Mouse (Mus musculus): ENCODE data around the gene Lrrc4b. TPM values are rescaled to one million over a fixed set of nuclear protein-coding genes. Genes with fewer than 3 reads are reported as not detected.
A peak's percentile ranks its signal among the peaks of the same experiment; 100 is the strongest.

Gene Lrrc4b
- 10 to 100 TPM; 50.2 to 51.9 TPM for total RNA-seq (2021)

DNA sequence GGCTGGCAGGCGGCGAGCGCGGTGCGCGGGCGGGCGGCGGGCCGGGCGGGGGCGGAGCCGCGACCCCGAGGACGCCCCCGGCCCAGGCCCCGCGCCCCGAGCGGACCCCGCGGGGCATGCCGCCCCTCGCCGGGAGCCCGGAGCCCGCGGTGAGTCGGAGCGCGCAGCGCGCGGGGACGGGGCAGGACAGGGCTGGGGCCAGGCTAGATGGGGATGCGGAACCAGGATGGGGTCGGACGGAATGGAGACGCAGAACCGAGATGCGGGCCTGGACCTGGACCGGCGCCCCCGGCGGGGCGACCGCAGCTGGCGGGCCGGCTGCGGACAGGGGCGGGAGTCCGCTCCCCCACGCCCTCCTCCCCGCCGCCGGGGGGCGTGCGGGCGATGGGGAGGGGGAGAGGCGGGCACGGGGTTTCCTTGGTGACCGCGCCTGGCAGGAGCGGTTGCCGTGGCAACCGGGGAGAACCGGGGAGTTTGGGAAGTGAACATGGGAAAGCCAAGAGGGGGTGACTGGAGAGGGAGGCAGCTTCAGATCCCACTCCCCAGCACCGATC lies at the start of gene Lrrc4b:
Gene Lrrc4b (plus strand): TSS at position 51 of the 554 bp plus-strand sequence.
- DNase-seq = no peak

DNA sequence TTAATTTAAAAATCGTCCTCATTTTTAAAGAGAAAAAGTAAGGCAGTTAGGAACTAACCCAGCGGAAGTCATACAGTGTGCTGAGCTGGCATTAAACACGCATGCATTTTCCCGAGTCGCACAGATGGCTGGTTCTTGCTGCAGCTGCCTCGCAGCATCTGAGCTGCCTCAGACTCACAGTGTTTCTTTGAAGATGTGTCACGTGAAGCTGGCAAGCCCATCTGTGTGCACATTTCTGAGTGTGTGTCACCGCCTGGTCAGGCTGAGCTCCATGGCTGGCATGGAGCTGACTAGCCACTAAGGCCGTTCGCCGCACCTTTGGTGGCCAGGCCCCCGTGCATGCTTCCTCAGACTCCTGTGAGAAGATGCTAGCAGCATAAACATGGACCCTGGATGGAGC lies 46.3 kb upstream of the Lrrc4b start:
- DNase-seq = no peak

DNA sequence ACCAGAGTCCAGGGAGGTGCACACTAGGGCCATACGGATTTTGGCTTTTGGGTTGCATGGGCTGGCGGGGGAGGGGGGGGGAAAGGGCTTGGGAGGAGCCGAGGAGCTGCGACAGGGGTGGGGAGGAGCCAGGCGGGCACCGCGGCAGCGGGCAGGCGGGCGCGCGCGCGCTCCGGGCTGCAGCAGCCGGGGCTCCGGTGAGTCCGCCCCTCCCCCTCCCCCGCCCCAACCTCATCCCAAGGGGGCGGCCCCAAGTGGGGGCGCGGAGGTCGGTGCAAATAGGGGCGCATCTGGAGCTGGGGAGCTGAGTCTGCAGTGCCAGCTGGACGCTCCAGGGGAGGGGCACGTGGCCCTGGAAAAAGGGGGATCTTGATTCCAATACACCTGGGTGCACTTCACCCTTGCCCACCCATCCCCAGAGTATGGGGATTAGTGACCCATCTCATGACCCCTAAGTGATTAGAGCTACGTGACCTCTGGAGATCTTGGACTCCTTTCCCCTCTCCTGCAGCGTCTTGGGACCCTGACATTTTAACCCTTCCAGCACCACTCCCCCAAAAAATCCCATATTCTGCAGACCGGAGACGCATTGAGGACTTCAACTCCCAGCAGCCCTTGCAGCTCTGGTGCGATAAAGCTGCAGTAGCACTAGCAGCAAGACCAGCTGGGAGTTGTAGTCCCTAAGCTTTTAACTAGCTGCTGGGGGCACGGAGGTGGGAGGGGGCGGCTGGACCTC lies 44.7 kb upstream of the Lrrc4b start, which contains the start of gene Syt3:
Gene Syt3 (plus strand): TSS at position 123 of the 736 bp plus-strand sequence.
- peak; percentile 59 for DNase-seq

GRCm38 (mm10) chr7:44384716-44385059 lies 44.1 kb upstream of the Lrrc4b start:
- no peak for DNase-seq

DNA sequence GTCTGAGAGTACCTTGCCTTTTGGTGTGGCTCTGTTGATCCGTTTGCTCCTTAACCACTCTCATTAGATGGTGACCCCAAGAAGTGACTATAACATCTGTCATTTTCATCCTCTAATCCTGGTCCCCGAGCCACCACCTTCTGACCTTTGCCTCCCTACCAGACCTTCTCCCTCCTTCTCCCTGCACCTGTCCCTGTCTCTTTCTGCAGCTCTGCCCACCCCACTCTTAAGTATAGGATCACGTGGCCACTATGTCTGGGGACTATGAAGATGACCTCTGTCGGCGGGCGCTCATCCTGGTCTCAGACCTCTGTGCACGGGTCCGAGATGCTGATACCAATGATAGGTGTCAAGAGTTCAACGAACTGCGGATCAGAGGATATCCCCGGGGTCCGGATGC lies 43.1 kb upstream of the Lrrc4b start, which contains the start of gene 1700008O03Rik:
Gene 1700008O03Rik (minus strand): TSS at position 101 of the 400 bp plus-strand sequence.
- DNase-seq = no peak

DNA sequence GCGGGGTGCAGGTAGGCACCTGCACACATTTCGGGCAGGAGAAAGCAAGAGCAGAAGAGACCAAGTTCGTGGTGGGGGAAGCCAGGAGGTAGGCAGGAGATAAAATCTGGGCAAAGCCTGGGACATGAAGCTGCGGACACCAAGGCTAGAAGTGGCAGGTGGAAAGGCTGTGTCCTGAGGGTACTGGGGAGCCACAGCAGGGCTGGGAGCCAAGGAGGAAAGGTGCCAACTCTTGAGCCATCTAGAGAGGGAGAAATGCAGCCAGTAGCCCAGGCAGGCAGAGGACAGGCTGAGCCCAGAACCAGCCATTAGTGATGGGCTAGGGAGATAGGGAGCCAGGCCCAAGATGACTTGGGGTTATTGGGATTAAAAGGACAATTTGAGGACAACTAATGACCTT lies 37.0 kb upstream of the Lrrc4b start:
- DNase-seq = no peak

DNA sequence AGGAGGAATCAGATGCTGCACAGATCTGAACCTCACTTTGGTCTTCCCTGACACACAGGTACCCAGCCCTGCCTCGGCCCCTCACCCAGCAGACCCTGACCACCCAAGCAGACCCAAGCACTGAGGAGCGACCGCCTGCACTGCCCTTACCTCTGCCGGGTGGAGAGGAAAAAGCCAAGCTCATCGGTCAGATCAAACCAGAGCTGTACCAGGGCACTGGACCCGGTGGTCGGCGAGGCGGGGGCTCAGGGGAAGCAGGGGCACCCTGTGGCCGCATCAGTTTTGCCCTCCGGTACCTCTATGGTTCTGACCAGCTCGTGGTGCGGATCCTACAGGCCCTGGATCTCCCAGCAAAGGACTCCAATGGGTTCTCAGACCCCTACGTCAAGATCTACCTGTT lies 36.5 kb upstream of the Lrrc4b start:
- no peak for DNase-seq

DNA sequence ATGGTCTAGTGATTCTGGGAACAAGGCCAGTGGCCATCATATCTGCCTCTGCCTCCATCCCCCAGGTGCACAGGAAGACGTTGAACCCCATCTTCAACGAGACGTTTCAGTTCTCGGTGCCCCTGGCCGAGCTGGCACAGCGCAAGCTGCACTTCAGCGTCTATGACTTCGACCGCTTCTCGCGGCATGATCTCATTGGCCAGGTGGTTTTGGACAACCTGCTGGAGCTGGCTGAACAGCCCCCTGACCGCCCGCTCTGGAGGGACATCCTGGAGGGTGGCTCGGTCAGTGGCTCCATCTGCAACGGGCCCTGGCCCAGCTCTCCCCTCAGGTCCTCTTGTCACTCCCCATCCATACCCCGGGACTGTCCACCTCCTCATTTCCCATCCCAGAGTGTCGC lies 35.5 kb upstream of the Lrrc4b start:
- DNase-seq = no peak

GRCm38 (mm10) chr7:44398570-44398969 lies 30.2 kb upstream of the Lrrc4b start:
- peak; percentile 78 for DNase-seq

DNA sequence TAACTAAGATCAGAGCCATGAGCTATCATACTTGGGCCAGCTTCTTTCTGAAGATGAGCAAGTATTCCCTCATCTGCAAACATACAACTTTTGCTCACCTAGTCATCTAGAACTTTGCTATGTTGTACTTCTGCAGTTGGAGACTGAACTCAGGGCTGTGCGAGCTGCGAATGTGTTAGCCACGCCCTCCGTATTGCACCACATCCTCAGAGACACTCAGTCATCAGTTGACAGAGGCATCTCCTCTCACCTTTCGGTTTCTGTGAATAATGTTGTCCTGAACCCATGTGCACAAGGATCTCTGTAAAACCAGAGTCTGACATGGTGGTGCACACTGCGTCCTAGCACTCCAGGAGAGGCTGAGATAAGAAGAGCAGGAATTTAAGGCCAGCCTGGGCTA lies 27.1 kb upstream of the Lrrc4b start:
- no peak for DNase-seq

GRCm38 (mm10) chr7:44405346-44406014 lies 23.3 kb upstream of the Lrrc4b start:
- DNase-seq = peak; percentile 87

- no peak for DNase-seq
These were observed 22.8 kb upstream of the Lrrc4b start for GRCm38 (mm10) chr7:44406015-44406355.

- no peak for DNase-seq
These were observed 17.7 kb upstream of the Lrrc4b start for GRCm38 (mm10) chr7:44411144-44411543.

GRCm38 (mm10) chr7:44413307-44413706 lies 15.5 kb upstream of the Lrrc4b start:
- no peak for DNase-seq

DNA sequence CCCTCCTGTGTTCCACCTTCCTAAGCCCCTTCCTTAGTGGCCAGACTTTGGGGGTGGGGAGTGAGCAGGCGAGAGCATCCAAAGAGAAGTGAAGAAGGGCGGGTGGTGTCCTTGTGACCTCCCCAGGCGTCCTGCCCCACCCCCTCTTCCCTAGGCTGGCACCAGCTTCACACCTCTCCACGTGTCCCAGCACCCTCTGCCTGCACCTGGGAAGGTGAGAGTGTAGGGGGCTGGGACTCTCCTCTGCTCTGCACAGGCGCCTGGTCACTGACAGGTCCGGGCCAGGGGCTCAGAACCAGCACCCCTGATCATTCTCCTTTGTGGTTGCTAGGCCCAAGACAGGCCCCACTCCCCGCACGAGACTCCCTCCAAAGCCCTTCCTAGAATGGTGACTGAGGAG lies 1.2 kb upstream of the Lrrc4b start:
- DNase-seq = no peak

- no peak for DNase-seq
These were observed 457 bp upstream of the Lrrc4b start for GRCm38 (mm10) chr7:44428171-44428950.

DNA sequence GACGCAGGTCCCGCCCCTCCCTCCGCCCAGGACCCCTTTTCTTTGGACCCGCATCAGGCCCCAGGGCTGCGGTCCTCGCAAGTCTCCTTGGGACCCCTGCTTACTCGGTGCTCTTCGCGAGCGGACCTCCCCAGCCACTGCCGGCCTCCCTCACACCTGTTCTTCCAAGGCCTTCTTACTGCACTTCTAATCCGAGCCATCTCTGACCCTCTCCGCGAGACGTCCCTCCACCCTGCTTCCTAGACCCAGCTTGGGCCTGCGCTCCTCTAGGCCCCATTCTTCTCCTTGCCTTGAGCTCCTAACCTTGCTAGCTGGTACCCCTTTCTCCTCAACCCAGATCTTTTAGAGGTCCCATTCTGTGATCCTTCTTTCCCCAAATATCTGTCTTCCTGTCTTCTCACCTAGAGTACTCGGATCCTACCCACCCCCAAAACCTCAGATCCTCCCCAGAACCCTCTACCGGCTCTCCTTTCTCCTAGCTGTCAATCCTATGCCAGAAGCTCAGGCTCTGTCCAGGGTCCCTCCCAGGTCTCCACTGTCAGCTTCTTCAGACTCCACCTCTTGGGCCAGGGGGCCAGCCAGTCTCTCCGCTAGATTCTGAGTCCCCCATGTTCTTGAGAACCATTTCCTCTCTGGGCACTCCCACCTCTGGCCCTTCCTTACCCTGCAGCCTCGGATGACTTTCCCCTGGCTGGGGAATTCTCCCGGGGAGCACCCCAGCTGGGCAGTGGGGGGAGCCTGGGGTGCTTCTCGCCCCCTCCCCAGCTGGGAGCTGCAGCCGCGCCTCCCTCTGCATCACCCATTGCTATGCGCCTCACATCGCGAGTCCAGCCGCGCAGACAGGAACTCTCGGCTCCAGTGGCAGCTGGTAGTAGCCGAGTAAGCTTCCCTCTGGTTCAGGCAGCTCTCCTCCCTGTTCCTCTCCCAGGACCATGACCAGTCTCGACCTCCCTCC lies 993 bp downstream of the Lrrc4b start:
- DNase-seq = no peak

DNA sequence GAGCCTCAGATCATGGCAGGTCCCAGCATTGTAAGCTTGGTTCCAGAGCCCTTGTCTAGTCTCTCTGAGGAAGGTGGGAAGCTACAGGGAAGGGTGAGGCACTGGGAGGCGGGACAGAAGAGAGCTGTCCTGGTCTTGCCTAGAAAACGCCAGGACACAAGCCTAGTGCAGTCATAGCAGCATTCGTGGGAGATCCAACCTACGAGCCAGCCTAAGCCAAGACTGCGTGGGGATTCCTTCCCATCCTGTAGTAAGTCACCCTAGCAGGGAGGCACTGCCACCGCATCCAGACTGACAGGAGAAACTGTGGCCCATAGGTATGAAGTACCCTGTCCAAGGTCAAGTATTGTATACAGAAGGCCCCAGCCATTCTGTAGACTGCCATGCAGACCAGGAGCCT lies 3.7 kb downstream of the Lrrc4b start:
- no peak for DNase-seq

GRCm38 (mm10) chr7:44433371-44433770 lies 4.6 kb downstream of the Lrrc4b start:
- no peak for DNase-seq

DNA sequence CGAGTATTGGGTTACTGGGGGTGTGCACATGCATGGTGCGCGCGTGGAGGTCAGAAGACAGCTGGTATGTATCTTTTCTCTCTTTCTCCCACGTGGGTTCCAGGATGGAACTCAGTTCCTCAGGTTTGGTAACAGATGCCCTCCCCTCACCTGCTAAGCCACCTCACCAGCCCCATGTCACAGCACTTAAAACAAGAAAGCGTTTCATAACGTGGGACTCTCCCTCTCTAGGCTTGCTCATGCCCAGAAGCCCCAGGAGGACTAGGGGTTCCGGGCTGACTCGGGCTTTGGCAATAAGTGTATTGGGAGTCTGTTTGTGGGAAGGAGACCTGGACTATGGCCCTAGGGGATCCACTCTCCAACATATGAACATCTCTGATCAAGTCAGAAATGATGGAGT lies 5.3 kb downstream of the Lrrc4b start:
- DNase-seq = no peak

GRCm38 (mm10) chr7:44435796-44436195 lies 7.0 kb downstream of the Lrrc4b start:
- DNase-seq = no peak

- no peak for DNase-seq
These were observed 7.4 kb downstream of the Lrrc4b start for GRCm38 (mm10) chr7:44436267-44436666.
